In genomic region chr13:15463492-15464080, GRCm38 (mm10) we compare ENCODE assay signal across 8 mouse cellular contexts. TPM values are rescaled to one million over a fixed set of nuclear protein-coding genes. Genes with fewer than 3 reads are reported as not detected.
DNase-seq lines count a peak whose midpoint lies in the region; ATAC-seq and TF ChIP-seq lines count a peak whose summit lies in the region.

No protein-coding gene starts in this region.

- H3K9ac ChIP-seq in hindbrain, postnatal 0 days (replicated peaks; ENCODE audit: low read length) = peak overlapping the region; percentile 62
- H3K9ac ChIP-seq in liver, embryonic 16.5 days (ENCODE audit: low read depth, low read length) = no peak overlapping the region
- H3K9ac ChIP-seq in neural tube, embryonic 15.5 days (replicated peaks) = peak overlapping the region; percentile 55

- no peaks in the 10 kb centered on the region for H3K9me3 ChIP-seq in erythroblast, embryonic 14.5 days (ENCODE audit: control insufficient read depth, low read length)
- H3K9me3 ChIP-seq in hindbrain, postnatal 0 days (ENCODE audit: low read length) = no peaks in the 10 kb centered on the region
- H3K9me3 ChIP-seq in liver, embryonic 16.5 days (replicated peaks; ENCODE audit: control insufficient read depth, low read length) = no peaks in the 10 kb centered on the region
- no peaks in the 10 kb centered on the region for H3K9me3 ChIP-seq in neural tube, embryonic 15.5 days (replicated peaks)

- intact Hi-C loops in gastrocnemius, postnatal 14 days (cut with DNase I; ENCODE audit: low total_unique reads) = loop anchor here (10.0 kb wide), 1 partner anchor 251 kb away; no protein-coding TSS in a partner anchor

- peak overlapping the region; percentile 73; the same call in 1 of the 2 replicates for H3K27ac ChIP-seq in hindbrain, postnatal 0 days
- no peak overlapping the region for H3K27ac ChIP-seq in liver, embryonic 16.5 days (ENCODE audit: low read length)
- H3K27ac ChIP-seq in neural tube, embryonic 15.5 days (replicated peaks) = peak overlapping the region; percentile 73

- peaks cover 57% of the 10 kb centered on the region for H3K27me3 ChIP-seq in erythroblast, embryonic 14.5 days (ENCODE audit: control insufficient read depth)
- no peaks in the 10 kb centered on the region; the same call in none of the 2 replicates for H3K27me3 ChIP-seq in hindbrain, postnatal 0 days (ENCODE audit: insufficient read depth, low read length)
- H3K27me3 ChIP-seq in liver, embryonic 16.5 days (ENCODE audit: control insufficient read depth, insufficient read depth, low read depth, low read length) = peaks cover 45% of the 10 kb centered on the region
- peaks cover 20% of the 10 kb centered on the region for H3K27me3 ChIP-seq in neural tube, embryonic 15.5 days (replicated peaks)

- H3K4me3 ChIP-seq in erythroblast, embryonic 14.5 days (replicated peaks) = peak overlapping the region; percentile 22
- peak overlapping the region; percentile 66 for H3K4me3 ChIP-seq in hindbrain, postnatal 0 days (ENCODE audit: low read length)
- H3K4me3 ChIP-seq in liver, embryonic 16.5 days (ENCODE audit: low read depth, low read length) = peak overlapping the region; percentile 51
- peak overlapping the region; percentile 57 for H3K4me3 ChIP-seq in neural tube, embryonic 15.5 days (replicated peaks)

- H3K4me2 ChIP-seq in hindbrain, postnatal 0 days (ENCODE audit: low read depth, low read length) = peak overlapping the region; percentile 79
- peak overlapping the region; percentile 57 for H3K4me2 ChIP-seq in liver, embryonic 16.5 days (ENCODE audit: low read depth, low read length)
- H3K4me2 ChIP-seq in neural tube, embryonic 15.5 days = peak overlapping the region; percentile 98

- TF ChIP-seq CTCF in brain, embryonic 14.5 days (IDR thresholded peaks at IDR 0.05; ENCODE audit: borderline replicate concordance, extremely low read depth, insufficient read depth, insufficient read length) = no peak
- no peak for TF ChIP-seq CTCF in hindbrain, postnatal 0 days (IDR thresholded peaks at IDR 0.05; ENCODE audit: low read depth)

- H3K36me3 ChIP-seq in erythroblast, embryonic 14.5 days (ENCODE audit: control insufficient read depth) = no peaks in the 10 kb centered on the region
- H3K36me3 ChIP-seq in hindbrain, postnatal 0 days (ENCODE audit: insufficient read depth, low read length) = no peaks in the 10 kb centered on the region
- no peaks in the 10 kb centered on the region for H3K36me3 ChIP-seq in liver, embryonic 16.5 days (ENCODE audit: control insufficient read depth, insufficient read depth)
- H3K36me3 ChIP-seq in neural tube, embryonic 15.5 days = no peaks in the 10 kb centered on the region

- TF ChIP-seq POLR2A in brain, embryonic 14.5 days (IDR thresholded peaks at IDR 0.05; ENCODE audit: borderline replicate concordance, extremely low read depth, insufficient read depth, insufficient read length, poor library complexity, severe bottlenecking) = peak; percentile 15; the same call in 1 of the 2 replicates

- H3K4me1 ChIP-seq in erythroblast, embryonic 14.5 days (ENCODE audit: control insufficient read depth) = no peaks in the 10 kb centered on the region
- no peaks in the 10 kb centered on the region for H3K4me1 ChIP-seq in hindbrain, postnatal 0 days (ENCODE audit: insufficient read depth, low read length)
- no peaks in the 10 kb centered on the region for H3K4me1 ChIP-seq in liver, embryonic 16.5 days (ENCODE audit: control insufficient read depth, low read depth, low read length)
- H3K4me1 ChIP-seq in neural tube, embryonic 15.5 days = peaks cover 20% of the 10 kb centered on the region

- 1% methylated on average over 43 of the region's 70 CpGs for WGBS in hindbrain, postnatal 0 days
- 1% methylated on average over 69 of the region's 70 CpGs for WGBS in liver, embryonic 16.5 days (ENCODE audit: insufficient replicate concordance)
- under 1% methylated on average over 53 of the region's 70 CpGs for WGBS in neural tube, embryonic 15.5 days

- DNase-seq in brain, embryonic 14.5 days (ENCODE audit: low read depth) = peak; percentile 87
- DNase-seq in gastrocnemius, postnatal 14 days = peak; percentile 70
- DNase-seq in hindbrain, postnatal 0 days (ENCODE audit: low spot score) = peak; percentile 62
- no peak for DNase-seq in c-Kit-positive CD71-positive TER-119-positive erythroid progenitor cells, embryonic 14.5 days (ENCODE audit: low spot score)

- ATAC-seq in erythroblast, adult 5-6 weeks (replicated peaks; ENCODE audit: low FRiP score, poor library complexity, severe bottlenecking) = no peak
- ATAC-seq in hindbrain, postnatal 0 days = peak; percentile 79
- 0 out of 2 replicates have a peak, but pooled peaks have one; percentile 24 for ATAC-seq in liver, embryonic 16.5 days (ENCODE audit: low read depth)
- peak; percentile 70; the same call in 1 of the 2 replicates for ATAC-seq in neural tube, embryonic 15.5 days (ENCODE audit: low FRiP score)

RNA-seq across cellular contexts. Expression of gene Gli3, which starts 0.6 kb away (rescaled TPM):
- 0.01 TPM in 1 of 2 replicates, not detected in the other for polyA plus RNA-seq in erythroblast, embryonic 14.5 days (2012)
- total RNA-seq in erythroblast, adult 5-6 weeks (2015; ENCODE audit: low replicate concordance) = not detected in 2 replicates
- total RNA-seq in erythroblast, adult 5-6 weeks (2017; ENCODE audit: low replicate concordance) = not detected in 2 replicates
- 10.3 and 12.5 TPM in 2 replicates for polyA plus RNA-seq in brain, embryonic 14.5 days (2012; rRNA removed)
- 1 to 10 TPM; 2.6 to 4.6 TPM for total RNA-seq in gastrocnemius, postnatal 14 days (2021)
- total RNA-seq in hindbrain, postnatal 0 days (2014; rRNA removed) = 7.3 and 9.6 TPM in 2 replicates
- 3.0 and 3.7 TPM in 2 replicates for polyA plus RNA-seq in hindbrain, postnatal 0 days (2015; fragmentation: Nextera tagmentation; extraction: Ambion mirVana)
- polyA plus RNA-seq in liver, embryonic 16.5 days (2015; fragmentation: Nextera tagmentation; extraction: Ambion mirVana) = 0.27 and 0.30 TPM in 2 replicates
- 2.6 and 4.4 TPM in 2 replicates for polyA plus RNA-seq in neural tube, embryonic 15.5 days (2015; fragmentation: Nextera tagmentation; extraction: Ambion mirVana)
